8 mouse cellular contexts compared by ENCODE assay signal in genomic region chr17:27556315-27557011, GRCm38 (mm10). TPM values are rescaled to one million over a fixed set of nuclear protein-coding genes. Genes with fewer than 3 reads are reported as not detected.
DNase-seq lines count a peak whose midpoint lies in the region; ATAC-seq and TF ChIP-seq lines count a peak whose summit lies in the region.

Gene Hmga1, plus strand, starts transcription at chr17:27556497.

- H3K4me1 ChIP-seq in embryonic facial prominence, embryonic 13.5 days = peaks cover 42% of the 10 kb centered on the region
- no peaks in the 10 kb centered on the region; the same call in 1 of the 2 replicates for H3K4me1 ChIP-seq in heart, adult 2 months (ENCODE audit: control insufficient read depth, insufficient read depth, low read length)
- peaks cover 5% of the 10 kb centered on the region for H3K4me1 ChIP-seq in liver, adult 2 months (ENCODE audit: control insufficient read depth, insufficient read depth, low read length)
- peaks cover 19% of the 10 kb centered on the region for H3K4me1 ChIP-seq in stomach, embryonic 14.5 days (ENCODE audit: control insufficient read depth, insufficient read depth, low read length)

- no peaks in the 10 kb centered on the region for H3K9me3 ChIP-seq in embryonic facial prominence, embryonic 13.5 days
- no peaks in the 10 kb centered on the region for H3K9me3 ChIP-seq in stomach, embryonic 14.5 days (ENCODE audit: control insufficient read depth, low read depth, low read length)

- under 1% methylated on average over 79 of the region's 79 CpGs for WGBS in embryonic facial prominence, embryonic 13.5 days
- WGBS in heart, adult 2 months = under 1% methylated on average over 79 of the region's 79 CpGs
- WGBS in liver, adult 2 months = under 1% methylated on average over 77 of the region's 79 CpGs
- under 1% methylated on average over 79 of the region's 79 CpGs for WGBS in stomach, embryonic 14.5 days

- peak; percentile 95 for DNase-seq in CD4-positive helper T cell, adult 2 months (ENCODE audit: low read depth, low spot score)
- DNase-seq in adrenal gland, postnatal 4 days (ENCODE audit: low spot score in 2 of 2) = peak; percentile 74 to 85
- peak; percentile 91 to 92 for DNase-seq in heart, adult 2 months
- peak; percentile 67 to 79 for DNase-seq in kidney, adult 8-10 months
- peak; percentile 57 for DNase-seq in liver, adult 2 months (ENCODE audit: extremely low read depth, low read depth, low spot score)

- no peaks in the 10 kb centered on the region for H3K79me2 ChIP-seq in heart, adult 2 months (replicated peaks; ENCODE audit: control insufficient read depth, insufficient read depth, low read length)
- H3K79me2 ChIP-seq in liver, adult 2 months (ENCODE audit: control insufficient read depth, insufficient read depth, low read length) = 0 out of 2 replicates have a peak, but pooled peaks cover 6% of the 10 kb centered on the region

- TF ChIP-seq CTCF in heart, adult 2 months (IDR thresholded peaks at IDR 0.05) = no peak
- no peak for TF ChIP-seq CTCF in liver, adult 2 months (IDR thresholded peaks at IDR 0.05; ENCODE audit: low read depth, low read length)

- H3K9ac ChIP-seq in embryonic facial prominence, embryonic 13.5 days = peak within 1 kb of the TSS; percentile 94
- peak within 1 kb of the TSS; percentile 84 for H3K9ac ChIP-seq in heart, adult 2 months (ENCODE audit: low read depth, low read length)
- peak within 1 kb of the TSS; percentile 89 for H3K9ac ChIP-seq in liver, adult 2 months (ENCODE audit: low read depth, low read length)
- H3K9ac ChIP-seq in stomach, embryonic 14.5 days (replicated peaks; ENCODE audit: low read depth, low read length) = peak within 1 kb of the TSS; percentile 83

- H3K36me3 ChIP-seq in embryonic facial prominence, embryonic 13.5 days = peaks cover 14% of the 10 kb centered on the region
- no peaks in the 10 kb centered on the region for H3K36me3 ChIP-seq in heart, adult 2 months (ENCODE audit: control insufficient read depth, insufficient read depth, low read length)
- H3K36me3 ChIP-seq in liver, adult 2 months (ENCODE audit: control insufficient read depth, insufficient read depth, low read length) = no peaks in the 10 kb centered on the region
- 0 out of 2 replicates have a peak, but pooled peaks cover 1% of the 10 kb centered on the region for H3K36me3 ChIP-seq in stomach, embryonic 14.5 days (ENCODE audit: control insufficient read depth, insufficient read depth, low read length)

- peak within 1 kb of the TSS; percentile 97 for H3K27ac ChIP-seq in embryonic facial prominence, embryonic 13.5 days
- peak within 1 kb of the TSS; percentile 70 for H3K27ac ChIP-seq in heart, adult 2 months
- H3K27ac ChIP-seq in liver, adult 2 months (replicated peaks; ENCODE audit: insufficient read depth, low read depth, low read length) = peak within 1 kb of the TSS; percentile 95
- H3K27ac ChIP-seq in stomach, embryonic 14.5 days (ENCODE audit: low read length) = peak within 1 kb of the TSS; percentile 96

- intact Hi-C loops in heart, adult 2 months (cut with DNase I) = no loop called here

- peak within 1 kb of the TSS; percentile 85 for H3K4me3 ChIP-seq in embryonic facial prominence, embryonic 13.5 days
- H3K4me3 ChIP-seq in heart, adult 2 months = peak within 1 kb of the TSS; percentile 67
- peak within 1 kb of the TSS; percentile 59 for H3K4me3 ChIP-seq in liver, adult 2 months (ENCODE audit: insufficient read depth, low read depth, low read length)
- H3K4me3 ChIP-seq in stomach, embryonic 14.5 days (ENCODE audit: low read depth, low read length) = peak within 1 kb of the TSS; percentile 69

- H3K27me3 ChIP-seq in embryonic facial prominence, embryonic 13.5 days = no peaks in the 10 kb centered on the region
- H3K27me3 ChIP-seq in heart, adult 2 months (ENCODE audit: control insufficient read depth, insufficient read depth, low read length) = no peaks in the 10 kb centered on the region
- H3K27me3 ChIP-seq in liver, adult 2 months (ENCODE audit: control insufficient read depth, insufficient read depth, low read length) = no peaks in the 10 kb centered on the region
- H3K27me3 ChIP-seq in stomach, embryonic 14.5 days (ENCODE audit: control insufficient read depth, insufficient read depth, low read length) = no peaks in the 10 kb centered on the region

- peak; percentile 64 for ATAC-seq in embryonic facial prominence, embryonic 13.5 days (ENCODE audit: insufficient number of reproducible peaks, insufficient read depth, low FRiP score, low TSS enrichment, low read depth)
- ATAC-seq in monocyte, adult 5-6 weeks (replicated peaks; ENCODE audit: insufficient number of reproducible peaks, low FRiP score, low TSS enrichment, poor library complexity, severe bottlenecking) = no peak
- ATAC-seq in stomach, embryonic 14.5 days (ENCODE audit: insufficient number of reproducible peaks, insufficient read depth, low FRiP score, low read depth) = peak; percentile 70

- H3K4me2 ChIP-seq in embryonic facial prominence, embryonic 13.5 days = peak within 1 kb of the TSS; percentile 78
- H3K4me2 ChIP-seq in stomach, embryonic 14.5 days (replicated peaks; ENCODE audit: low read depth, low read length) = peak within 1 kb of the TSS; percentile 82

- TF ChIP-seq POLR2A in heart, adult 2 months (IDR thresholded peaks at IDR 0.05; ENCODE audit: insufficient read depth, low read depth, low read length) = peak; percentile 80
- TF ChIP-seq POLR2A in liver, adult 2 months (IDR thresholded peaks at IDR 0.05; ENCODE audit: extremely low read depth, insufficient read depth, low read length) = peak; percentile 95

- no peak for TF ChIP-seq EP300 in heart, adult 2 months (IDR thresholded peaks at IDR 0.05; ENCODE audit: insufficient read depth, low read depth, low read length)

RNA-seq across cellular contexts. Expression of gene Hmga1, which starts in this region (rescaled TPM):
- 10 to 100 TPM; 41.6 to 44.9 TPM for total RNA-seq in adrenal gland, postnatal 4 days (2021)
- polyA plus RNA-seq in embryonic facial prominence, embryonic 13.5 days (2015; fragmentation: Nextera tagmentation; extraction: Ambion mirVana) = 227 and 258 TPM in 2 replicates
- total RNA-seq in heart, adult 2 months (2021) = 10 to 100 TPM; 47.5 to 48.2 TPM
- polyA plus RNA-seq in heart, adult 2 months (2012; rRNA removed) = 73.8 and 78.0 TPM in 2 replicates
- 5.7 and 8.1 TPM in 2 replicates for total RNA-seq in liver, adult 2 months (2014; rRNA removed)
- polyA plus RNA-seq in liver, adult 2 months (2012; rRNA removed) = 16.5 and 21.4 TPM in 2 replicates
- total RNA-seq in monocyte, adult 5-6 weeks (2017) = 41.0 to 54.9 TPM (median 45.7 TPM) in 3 replicates
- 231 and 239 TPM in 2 replicates for polyA plus RNA-seq in stomach, embryonic 14.5 days (2014; fragmentation: Nextera tagmentation; extraction: Ambion mirVana)
